Mouse (Mus musculus) MEL (cell line): ENCODE measurements around the gene Odc1.

ENCODE experiments used
- EP300 ChIP-seq, 2 experiments: IDR thresholded peaks; 2 replicates each; pipeline ENCODE4 v1.6.1; 2011; ENCODE audit warnings: improper control_type of control experiment in 2 of 2, low read length in 2 of 2, low read depth in 1 of 2, mild to moderate bottlenecking in 1 of 2
- POLR2A ChIP-seq, 2 experiments: IDR thresholded peaks; 2 replicates each; pipeline ENCODE4 v1.6.1; 2011 to 2012; ENCODE audit warnings: low read length in 2 of 2, mild to moderate bottlenecking in 2 of 2, control low read depth in 1 of 2, improper control_type of control experiment in 1 of 2, low read depth in 1 of 2, moderate library complexity in 1 of 2; ENCODE audit not compliant: control insufficient read depth in 1 of 2, insufficient read depth in 1 of 2, poor library complexity in 1 of 2

- TF ChIP-seq EP300 (IDR thresholded peaks at IDR 0.05; ENCODE audit: low read depth in 1 of 2, low read length in 2 of 2) (no peak), POLR2A (IDR thresholded peaks at IDR 0.05; ENCODE audit: control insufficient read depth in 1 of 2, insufficient read depth in 1 of 2, low read depth in 1 of 2, low read length in 2 of 2, poor library complexity in 1 of 2) (no peak)
Measured at GRCm38 (mm10) chr12:17505620-17506074, 38.9 kb upstream of the Odc1 start.
